Mouse (Mus musculus): Measurements from ENCODE around the gene D2hgdh. TPM values are rescaled to one million over a fixed set of nuclear protein-coding genes. Genes with fewer than 3 reads are reported as not detected.
"Not testable (repeated sequence)": the region's sequence is repeated elsewhere in the genome, so short reads cannot be mapped to it uniquely, and the experiment has no call there.

D2hgdh gene
- total RNA-seq, 4 experiments from 2014 or later, result 22.7 to 25.0 (median 24.4) TPM

DNA sequence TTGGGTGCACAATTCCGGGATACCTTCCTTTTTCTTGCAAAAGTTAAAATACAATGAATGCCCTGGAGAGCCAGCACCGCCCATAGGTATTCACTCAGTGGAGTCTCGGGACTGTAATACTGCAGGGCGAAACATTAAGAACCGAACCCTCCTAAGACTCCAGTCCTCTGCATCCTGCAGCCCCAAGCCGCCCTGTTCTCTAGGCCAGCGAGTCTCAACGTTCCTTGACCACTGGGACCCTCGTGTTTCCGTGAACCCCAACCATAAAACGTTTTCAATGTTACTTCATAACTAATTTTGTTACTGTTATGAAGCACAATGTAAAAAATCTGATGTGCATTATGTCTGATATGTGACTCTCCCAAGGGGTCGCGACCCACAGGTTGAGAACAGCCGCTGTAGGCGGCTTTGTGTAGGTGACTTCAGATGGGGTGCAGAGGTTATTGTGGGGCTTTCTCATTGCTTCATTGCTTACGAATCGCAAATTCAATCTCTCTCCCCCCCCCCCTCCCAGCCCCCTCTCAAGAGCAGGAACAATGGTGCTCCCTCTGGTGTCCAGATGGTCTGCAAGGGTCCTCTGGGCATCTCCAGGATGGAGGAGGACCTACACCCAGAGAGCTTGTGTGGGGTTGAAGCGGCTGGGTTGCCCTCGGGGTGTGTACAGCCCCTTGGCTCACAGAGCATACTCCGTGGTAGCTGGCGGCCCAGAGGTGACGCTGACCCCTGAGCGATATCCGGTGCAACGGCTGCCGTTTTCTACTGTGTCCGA is 1.2 kb downstream of the D2hgdh start:
- DNase-seq (ENCODE audit: low spot score in 2 of 2), result no peak

DNA sequence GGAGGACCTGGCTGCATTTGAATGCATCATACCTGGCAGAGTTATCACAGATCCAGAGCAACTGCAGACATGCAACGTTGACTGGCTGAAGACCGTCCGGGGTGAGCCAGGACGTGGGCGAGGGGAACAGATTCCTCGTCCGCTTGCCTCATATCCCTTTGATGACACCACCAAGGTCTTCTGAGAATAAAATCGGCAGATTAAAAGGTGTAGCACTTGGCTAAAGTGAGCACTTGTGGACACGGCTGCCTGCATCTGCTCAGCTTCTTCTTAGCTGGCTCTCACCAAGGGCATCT is 1.8 kb downstream of the D2hgdh start:
- DNase-seq (ENCODE audit: low spot score in 2 of 2), result no peak

DNA sequence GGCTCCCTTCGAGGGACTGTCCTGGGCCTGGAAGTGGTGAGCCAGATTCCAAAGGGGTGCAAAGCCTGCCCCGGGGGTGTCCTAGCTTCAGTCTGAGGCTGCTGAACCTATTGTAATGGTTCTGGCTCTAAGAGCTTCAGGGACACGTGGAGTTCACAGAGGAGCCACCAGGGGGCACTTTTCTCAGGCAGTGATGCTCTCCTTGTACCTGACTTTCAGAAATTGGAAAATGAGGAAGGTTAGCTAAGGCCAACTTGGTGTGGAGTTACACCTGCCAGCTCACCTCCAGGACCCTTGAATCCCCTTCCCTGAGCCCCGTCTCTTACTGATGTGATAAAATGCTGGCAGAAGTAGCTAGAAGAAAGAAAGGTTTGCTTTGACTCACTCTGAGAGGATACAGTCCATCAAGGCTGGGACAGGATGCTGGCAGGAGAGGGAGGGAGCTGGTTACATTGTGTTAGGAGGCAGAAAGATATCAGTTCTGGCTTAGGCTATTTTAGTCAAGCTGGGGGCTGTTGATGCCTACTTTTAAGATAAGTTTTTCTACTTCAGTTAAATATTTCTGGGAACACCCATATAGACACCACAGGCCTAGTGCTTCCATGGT is 8.1 kb downstream of the D2hgdh start:
- DNase-seq (ENCODE audit: low spot score in 2 of 2), result not testable (repeated sequence)

DNA sequence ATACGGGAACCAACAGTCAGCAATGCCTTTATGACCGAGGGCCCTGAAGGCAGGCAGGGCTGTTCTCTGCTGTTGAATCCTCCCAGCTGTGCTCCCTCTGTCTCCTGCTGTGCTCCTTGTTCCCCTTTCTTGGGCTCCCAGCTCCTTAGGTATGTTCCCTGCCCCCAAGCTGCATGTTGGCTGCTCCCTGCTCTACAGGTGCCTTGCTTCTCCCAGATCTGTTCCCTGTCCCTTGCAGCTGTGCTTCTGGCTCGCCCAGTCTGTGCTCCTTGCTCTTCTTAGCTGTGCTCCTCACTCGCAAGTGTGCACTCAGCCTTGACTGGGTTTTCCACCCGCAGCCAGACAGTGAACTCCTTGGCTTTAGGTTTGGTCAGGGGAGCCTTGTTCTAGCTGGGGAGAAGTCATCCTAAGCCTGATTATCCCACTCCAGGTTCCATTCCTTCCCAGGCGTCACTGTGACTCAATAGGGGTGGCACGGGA is 10.0 kb downstream of the D2hgdh start:
- no peak for DNase-seq (ENCODE audit: low spot score in 2 of 2)

GRCm38 (mm10) chr1:93835211-93835610 is 10.5 kb downstream of the D2hgdh start:
- DNase-seq (ENCODE audit: low spot score in 2 of 2), result no peak

DNA sequence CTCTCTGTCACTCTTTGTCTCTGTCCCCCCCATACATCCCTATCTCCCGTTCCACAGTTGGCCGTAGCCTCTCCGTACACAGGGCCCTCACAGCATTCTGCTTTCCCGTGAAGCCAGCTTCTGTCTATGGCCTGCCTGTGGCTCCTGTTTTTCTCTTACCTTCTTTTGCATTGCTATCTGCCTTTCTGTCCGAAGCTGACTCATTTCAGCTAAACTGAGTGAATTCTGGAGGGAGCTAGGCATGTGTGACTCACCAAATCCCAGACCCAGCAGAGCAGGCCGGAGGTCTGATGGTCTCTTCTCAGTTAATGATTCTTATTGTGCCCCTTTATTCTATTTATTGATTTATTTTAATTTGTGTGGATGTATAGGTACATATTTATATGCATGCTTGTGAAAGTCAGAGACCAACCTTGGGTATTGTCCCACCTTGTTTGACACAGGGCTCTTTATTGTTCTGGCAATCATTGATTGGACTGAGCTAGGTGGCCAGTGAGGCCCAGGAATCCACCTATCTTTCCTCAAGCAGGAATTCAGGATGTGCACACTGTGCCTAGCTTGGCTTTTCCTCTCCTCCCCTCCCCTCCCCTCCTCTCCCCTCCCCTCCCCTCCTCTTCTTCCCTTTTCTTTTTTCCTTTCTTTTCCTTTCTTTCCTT is 11.3 kb downstream of the D2hgdh start:
- DNase-seq (ENCODE audit: low spot score in 2 of 2), result no peak

- DNase-seq (ENCODE audit: low spot score in 2 of 2), result no peak
These were observed 11.8 kb downstream of the D2hgdh start for GRCm38 (mm10) chr1:93836532-93836913.

GRCm38 (mm10) chr1:93837335-93837734 is 12.6 kb downstream of the D2hgdh start:
- no peak for DNase-seq (ENCODE audit: low spot score in 2 of 2)

DNA sequence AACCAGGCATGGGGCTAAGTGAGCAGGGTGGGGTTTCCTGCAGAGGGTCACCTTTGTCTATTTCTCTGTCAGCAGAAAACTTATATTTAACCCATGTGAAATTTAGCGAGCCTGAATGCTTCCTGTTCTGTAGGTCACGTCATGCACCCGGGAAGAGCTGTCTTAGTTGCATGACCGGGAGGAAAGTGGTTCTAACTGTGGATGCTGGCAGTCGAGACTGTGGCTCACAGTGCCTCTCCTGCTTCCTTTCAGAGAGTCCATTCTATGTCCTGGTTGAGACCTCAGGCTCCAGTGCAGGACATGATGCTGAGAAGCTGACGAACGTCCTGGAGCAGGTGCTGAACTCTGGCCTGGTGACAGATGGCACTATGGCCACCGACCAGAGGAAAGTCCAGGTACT is 13.9 kb downstream of the D2hgdh start:
- DNase-seq (ENCODE audit: low spot score in 2 of 2), result not testable (repeated sequence)

GRCm38 (mm10) chr1:93845766-93846366 is 21.2 kb downstream of the D2hgdh start:
- not testable (repeated sequence) for DNase-seq (ENCODE audit: low spot score in 2 of 2)

- DNase-seq (ENCODE audit: low spot score in 2 of 2), result not testable (repeated sequence)
These were observed 31.1 kb downstream of the D2hgdh start for GRCm38 (mm10) chr1:93855790-93856189.

- DNase-seq (ENCODE audit: low spot score in 2 of 2), result no peak
These were observed 32.7 kb downstream of the D2hgdh start for GRCm38 (mm10) chr1:93857370-93857769.

- no peak for DNase-seq (ENCODE audit: low spot score in 2 of 2)
These were observed 33.3 kb downstream of the D2hgdh start for GRCm38 (mm10) chr1:93857991-93858390.

DNA sequence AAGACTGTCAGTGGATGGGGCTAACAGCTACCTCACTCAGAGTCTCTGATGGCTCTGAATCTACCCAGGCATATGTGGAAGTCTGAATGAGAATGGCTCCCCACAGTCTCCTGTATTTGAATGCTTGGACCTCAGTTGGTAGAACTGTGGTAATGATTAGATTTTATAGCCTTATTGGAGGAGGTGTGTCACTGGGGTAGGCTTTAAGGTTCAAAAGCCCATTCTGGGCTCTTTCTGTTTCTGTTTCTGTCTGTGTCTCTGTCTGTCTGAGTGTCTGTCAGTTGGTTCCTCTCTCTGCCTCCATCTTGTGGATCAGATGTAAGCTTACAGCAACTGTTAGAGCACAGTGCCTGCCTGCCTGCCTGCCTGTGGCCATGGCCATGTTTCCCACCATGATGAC is 34.9 kb downstream of the D2hgdh start:
- no peak for DNase-seq (ENCODE audit: low spot score in 2 of 2)

DNA sequence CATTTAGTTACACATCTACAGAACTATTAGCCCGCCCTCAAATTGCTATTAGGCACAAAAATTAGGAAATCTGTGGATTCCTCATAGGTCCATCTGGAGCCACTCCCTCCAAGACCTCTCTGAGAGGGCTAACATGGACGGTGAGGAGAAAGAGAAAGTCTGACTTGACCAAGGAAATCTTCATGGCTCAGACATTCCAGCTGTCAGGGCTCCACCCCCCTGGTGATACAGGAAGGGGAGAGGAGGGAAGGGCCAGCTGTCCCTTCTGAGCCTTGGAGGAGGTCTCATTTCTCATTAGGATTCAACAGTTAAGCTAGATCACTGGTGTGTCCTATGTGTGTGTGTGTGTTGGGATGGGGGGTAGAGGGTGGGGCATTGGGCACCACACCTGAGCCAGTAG is 36.3 kb downstream of the D2hgdh start, which contains the start of gene Gal3st2:
Gal3st2 (plus strand) TSS at position 259 of the 400 bp plus-strand sequence.
- not testable (repeated sequence) for DNase-seq (ENCODE audit: low spot score in 2 of 2)

- not testable (repeated sequence) for DNase-seq (ENCODE audit: low spot score in 2 of 2)
These were observed 46.9 kb downstream of the D2hgdh start for GRCm38 (mm10) chr1:93871594-93872105.

- not testable (repeated sequence) for DNase-seq (ENCODE audit: low spot score in 2 of 2)
These were observed 49.7 kb downstream of the D2hgdh start for GRCm38 (mm10) chr1:93874405-93874804.

- DNase-seq (ENCODE audit: low spot score in 2 of 2), result not testable (repeated sequence)
These were observed 57.1 kb downstream of the D2hgdh start for GRCm38 (mm10) chr1:93881778-93882177.

GRCm38 (mm10) chr1:93890936-93891335 is 66.2 kb downstream of the D2hgdh start:
- not testable (repeated sequence) for DNase-seq (ENCODE audit: low spot score in 2 of 2)

- not testable (repeated sequence) for DNase-seq (ENCODE audit: low spot score in 2 of 2)
These were observed 72.7 kb downstream of the D2hgdh start for GRCm38 (mm10) chr1:93897395-93897794.

DNA sequence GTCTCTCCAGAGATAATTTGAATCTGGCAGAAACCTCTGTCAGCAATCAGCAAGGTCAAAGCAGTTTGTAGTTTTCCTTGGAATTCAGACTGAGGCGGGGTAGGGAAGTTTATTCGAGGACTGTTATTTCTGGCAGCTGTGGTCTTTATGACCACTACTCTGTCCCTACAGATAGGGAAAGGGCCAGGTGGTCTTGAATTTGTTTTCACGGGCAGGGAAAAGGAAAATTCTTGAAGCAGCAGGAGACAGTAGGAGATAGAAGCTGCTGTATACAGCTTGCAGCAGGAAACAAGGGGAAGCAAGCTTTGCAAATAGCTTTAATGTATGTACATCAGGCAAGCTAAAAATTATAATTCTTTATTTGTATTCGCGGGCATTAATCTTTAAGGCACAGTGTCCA is 76.6 kb downstream of the D2hgdh start:
- DNase-seq (ENCODE audit: low spot score in 2 of 2), result not testable (repeated sequence)
